Mouse (Mus musculus): Measurements from ENCODE around the gene Olfr76. TPM values are rescaled to one million over a fixed set of nuclear protein-coding genes. Genes with fewer than 3 reads are reported as not detected.

Olfr76 gene
- polyA plus RNA-seq, 1 experiment from 2014 or later: not detected

Other genes with a start within 250 kb of the Olfr76 start
- not detected in 2 replicates for gene Olfr1419, start 248.1 kb downstream of the Olfr76 start, polyA plus RNA-seq (2015; fragmentation: Nextera tagmentation; extraction: Ambion mirVana)
- gene Olfr1420, start 236.6 kb downstream of the Olfr76 start, polyA plus RNA-seq (2015; fragmentation: Nextera tagmentation; extraction: Ambion mirVana): not detected in 2 replicates
- 19.6 and 19.8 TPM in 2 replicates for gene Patl1, start 210.8 kb downstream of the Olfr76 start, polyA plus RNA-seq (2015; fragmentation: Nextera tagmentation; extraction: Ambion mirVana)
- 3.9 and 4.3 TPM in 2 replicates for gene Osbp, start 157.3 kb downstream of the Olfr76 start, polyA plus RNA-seq (2015; fragmentation: Nextera tagmentation; extraction: Ambion mirVana)
- not detected in 2 replicates for gene Olfr1423, start 81.9 kb downstream of the Olfr76 start, polyA plus RNA-seq (2015; fragmentation: Nextera tagmentation; extraction: Ambion mirVana)
- not detected in 2 replicates for gene Olfr1424, start 60.5 kb downstream of the Olfr76 start, polyA plus RNA-seq (2015; fragmentation: Nextera tagmentation; extraction: Ambion mirVana)
- not detected in 2 replicates for gene Olfr1425, start 45.5 kb downstream of the Olfr76 start, polyA plus RNA-seq (2015; fragmentation: Nextera tagmentation; extraction: Ambion mirVana)
- not detected in 2 replicates for gene Olfr1426, start 31.2 kb downstream of the Olfr76 start, polyA plus RNA-seq (2015; fragmentation: Nextera tagmentation; extraction: Ambion mirVana)
- not detected in 2 replicates for gene Olfr1427, start 19.9 kb downstream of the Olfr76 start, polyA plus RNA-seq (2015; fragmentation: Nextera tagmentation; extraction: Ambion mirVana)
- gene Olfr1428, start 7.3 kb downstream of the Olfr76 start, polyA plus RNA-seq (2015; fragmentation: Nextera tagmentation; extraction: Ambion mirVana): not detected in 2 replicates
- not detected in 2 replicates for gene Olfr1555-ps1, start 46.9 kb upstream of the Olfr76 start, polyA plus RNA-seq (2015; fragmentation: Nextera tagmentation; extraction: Ambion mirVana)
- not detected in 2 replicates for gene Olfr1431, start 77.4 kb upstream of the Olfr76 start, polyA plus RNA-seq (2015; fragmentation: Nextera tagmentation; extraction: Ambion mirVana)
- gene Olfr1432, start 109.4 kb upstream of the Olfr76 start, polyA plus RNA-seq (2015; fragmentation: Nextera tagmentation; extraction: Ambion mirVana): not detected in 2 replicates
- gene Olfr262, start 118.5 kb upstream of the Olfr76 start, polyA plus RNA-seq (2015; fragmentation: Nextera tagmentation; extraction: Ambion mirVana): not detected in 2 replicates
- not detected in 2 replicates for gene Olfr235, start 137.8 kb upstream of the Olfr76 start, polyA plus RNA-seq (2015; fragmentation: Nextera tagmentation; extraction: Ambion mirVana)
- not detected in 2 replicates for gene Olfr1434, start 156.7 kb upstream of the Olfr76 start, polyA plus RNA-seq (2015; fragmentation: Nextera tagmentation; extraction: Ambion mirVana)
- not detected in 2 replicates for gene Olfr1436, start 175.9 kb upstream of the Olfr76 start, polyA plus RNA-seq (2015; fragmentation: Nextera tagmentation; extraction: Ambion mirVana)
- gene Olfr1437, start 201.9 kb upstream of the Olfr76 start, polyA plus RNA-seq (2015; fragmentation: Nextera tagmentation; extraction: Ambion mirVana): not detected in 2 replicates
- gene Olfr1438-ps1, start 212.7 kb upstream of the Olfr76 start, polyA plus RNA-seq (2015; fragmentation: Nextera tagmentation; extraction: Ambion mirVana): not detected in 2 replicates